Mouse (Mus musculus): ENCODE measurements around the gene Hyou1. TPM values are rescaled to one million over a fixed set of nuclear protein-coding genes. Genes with fewer than 3 reads are reported as not detected.

The Hyou1 gene
- polyA plus RNA-seq, 2 experiments = 28.5 to 64.4 TPM

GRCm38 (mm10) chr9:44384596-44384995 is 5.3 kb downstream of the Hyou1 start:
- Histone ChIP-seq H3K4me3 (replicated peaks; ENCODE audit: low read length) (no peak overlapping the region), H3K9me3 (ENCODE audit: control insufficient read depth, low read length) (no peaks in the 10 kb centered on the region), H3K4me2 (replicated peaks; ENCODE audit: low read depth, low read length, severe bottlenecking) (no peak overlapping the region), H3K36me3 (ENCODE audit: control insufficient read depth, insufficient read depth, low read length) (peaks cover 83% of the 10 kb centered on the region), H3K9ac (ENCODE audit: low read depth, low read length, severe bottlenecking) (no peak overlapping the region), H3K27me3 (ENCODE audit: control insufficient read depth, insufficient read depth, low read length) (no peaks in the 10 kb centered on the region), H3K4me1 (ENCODE audit: control insufficient read depth, insufficient read depth, low read length) (peaks cover 7% of the 10 kb centered on the region), H3K27ac (replicated peaks; ENCODE audit: low read depth, low read length) (no peak overlapping the region)
- no peak for ATAC-seq (ENCODE audit: low FRiP score, low read depth)
- no peak for TF ChIP-seq POLR2A (IDR thresholded peaks at IDR 0.05; ENCODE audit: borderline replicate concordance, extremely low read depth, insufficient read depth, insufficient read length)
- no peak for DNase-seq (ENCODE audit: low spot score)
- 95% methylated on average over 13 of the region's 13 CpGs for WGBS

GRCm38 (mm10) chr9:44387221-44387620 is 7.9 kb downstream of the Hyou1 start:
- ATAC-seq (ENCODE audit: low FRiP score, low read depth) (no peak), DNase-seq (ENCODE audit: low spot score) (no peak)
- no peak for TF ChIP-seq POLR2A (IDR thresholded peaks at IDR 0.05; ENCODE audit: borderline replicate concordance, extremely low read depth, insufficient read depth, insufficient read length)
- Histone ChIP-seq H3K4me1 (ENCODE audit: control insufficient read depth, insufficient read depth, low read length) (no peaks in the 10 kb centered on the region), H3K4me3 (replicated peaks; ENCODE audit: low read length) (no peak overlapping the region), H3K9me3 (ENCODE audit: control insufficient read depth, low read length) (no peaks in the 10 kb centered on the region), H3K4me2 (replicated peaks; ENCODE audit: low read depth, low read length, severe bottlenecking) (no peak overlapping the region), H3K36me3 (ENCODE audit: control insufficient read depth, insufficient read depth, low read length) (peaks cover 94% of the 10 kb centered on the region), H3K27me3 (ENCODE audit: control insufficient read depth, insufficient read depth, low read length) (no peaks in the 10 kb centered on the region), H3K9ac (ENCODE audit: low read depth, low read length, severe bottlenecking) (no peak overlapping the region), H3K27ac (replicated peaks; ENCODE audit: low read depth, low read length) (no peak overlapping the region)
- WGBS = 81% methylated on average over 3 of the region's 3 CpGs

DNA sequence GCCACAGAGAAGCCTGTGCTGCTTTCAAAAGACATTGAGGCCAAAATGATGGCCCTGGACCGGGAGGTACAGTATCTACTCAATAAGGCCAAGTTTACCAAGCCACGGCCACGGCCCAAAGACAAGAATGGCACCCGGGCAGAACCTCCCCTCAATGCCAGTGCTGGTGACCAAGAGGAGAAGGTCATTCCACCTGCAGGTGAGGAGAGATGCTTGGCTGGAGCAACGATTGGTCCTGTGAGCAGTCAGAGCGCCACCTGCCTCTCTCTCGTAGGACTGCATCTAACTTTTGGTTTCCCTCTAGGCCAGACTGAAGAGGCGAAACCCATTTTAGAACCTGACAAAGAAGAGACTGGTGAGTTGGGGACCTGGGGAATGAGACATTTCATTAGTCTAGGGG is 10.0 kb downstream of the Hyou1 start:
- Histone ChIP-seq H3K27ac (replicated peaks; ENCODE audit: low read depth, low read length) (no peak overlapping the region), H3K9ac (ENCODE audit: low read depth, low read length, severe bottlenecking) (no peak overlapping the region), H3K4me3 (replicated peaks; ENCODE audit: low read length) (no peak overlapping the region), H3K4me2 (replicated peaks; ENCODE audit: low read depth, low read length, severe bottlenecking) (no peak overlapping the region), H3K36me3 (ENCODE audit: control insufficient read depth, insufficient read depth, low read length) (peaks cover 78% of the 10 kb centered on the region), H3K9me3 (ENCODE audit: control insufficient read depth, low read length) (no peaks in the 10 kb centered on the region), H3K4me1 (ENCODE audit: control insufficient read depth, insufficient read depth, low read length) (no peaks in the 10 kb centered on the region), H3K27me3 (ENCODE audit: control insufficient read depth, insufficient read depth, low read length) (no peaks in the 10 kb centered on the region)
- 63% methylated on average over 8 of the region's 8 CpGs for WGBS
- no peak for TF ChIP-seq POLR2A (IDR thresholded peaks at IDR 0.05; ENCODE audit: borderline replicate concordance, extremely low read depth, insufficient read depth, insufficient read length)
- no peak for ATAC-seq (ENCODE audit: low FRiP score, low read depth)
- peak; percentile 42 for DNase-seq (ENCODE audit: low spot score)

- Histone ChIP-seq H3K36me3 (ENCODE audit: control insufficient read depth, insufficient read depth, low read length) (peaks cover 59% of the 10 kb centered on the region), H3K9me3 (ENCODE audit: control insufficient read depth, low read length) (no peaks in the 10 kb centered on the region), H3K9ac (ENCODE audit: low read depth, low read length, severe bottlenecking) (no peak overlapping the region), H3K4me2 (replicated peaks; ENCODE audit: low read depth, low read length, severe bottlenecking) (no peak overlapping the region), H3K27ac (replicated peaks; ENCODE audit: low read depth, low read length) (no peak overlapping the region), H3K4me1 (ENCODE audit: control insufficient read depth, insufficient read depth, low read length) (no peaks in the 10 kb centered on the region), H3K4me3 (replicated peaks; ENCODE audit: low read length) (no peak overlapping the region), H3K27me3 (ENCODE audit: control insufficient read depth, insufficient read depth, low read length) (no peaks in the 10 kb centered on the region)
- DNase-seq (ENCODE audit: low spot score) (peak; percentile 42), ATAC-seq (ENCODE audit: low FRiP score, low read depth) (peak; percentile 55)
- no peak for TF ChIP-seq POLR2A (IDR thresholded peaks at IDR 0.05; ENCODE audit: borderline replicate concordance, extremely low read depth, insufficient read depth, insufficient read length)
- 35% methylated on average over 4 of the region's 4 CpGs for WGBS
These were observed 12.2 kb downstream of the Hyou1 start for GRCm38 (mm10) chr9:44391466-44391865.

DNA sequence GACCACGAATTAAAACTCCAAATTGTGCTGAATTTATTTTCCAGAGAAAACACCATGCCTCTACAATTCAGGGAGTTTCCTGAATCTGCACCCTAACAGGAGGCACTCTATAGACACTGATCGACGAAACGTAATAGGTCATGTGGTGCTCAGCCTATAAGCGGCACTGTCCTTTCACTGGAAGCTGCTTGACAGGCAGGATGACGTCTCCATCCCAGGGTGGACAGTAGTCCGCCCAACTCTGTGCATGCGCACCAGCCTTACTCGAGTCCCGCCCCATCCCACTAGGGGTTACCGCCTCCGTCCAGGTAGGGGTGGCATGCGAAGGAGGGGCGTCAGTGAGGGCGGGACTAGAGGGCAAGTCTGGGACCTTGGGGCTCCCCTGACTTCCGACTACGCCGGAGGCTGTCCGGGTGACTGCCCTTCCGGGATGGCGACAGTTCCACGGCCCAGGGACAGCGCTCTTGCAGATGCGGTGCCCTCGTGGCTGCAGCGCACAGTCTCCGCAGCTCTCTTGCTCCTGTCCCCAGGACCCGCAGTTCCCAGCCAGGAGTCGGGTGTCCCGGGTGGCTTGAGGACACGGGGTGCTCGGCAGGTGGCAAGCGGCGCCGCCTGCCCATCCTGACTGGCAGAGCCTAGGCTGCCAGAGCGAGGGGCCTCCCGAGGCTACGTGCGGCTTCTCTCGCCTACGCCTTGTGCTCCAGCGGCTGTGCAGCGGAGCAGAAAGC is 17.6 kb downstream of the Hyou1 start, which contains the start of gene Slc37a4:
Slc37a4 (plus strand) TSS at position 169 of the 728 bp plus-strand sequence.
- WGBS = under 1% methylated on average over 32 of the region's 43 CpGs
- ATAC-seq (ENCODE audit: low FRiP score, low read depth) (peak; percentile 96), DNase-seq (ENCODE audit: low spot score) (peak; percentile 93)
- peak; percentile 62; the same call in 1 of the 2 replicates for TF ChIP-seq POLR2A (IDR thresholded peaks at IDR 0.05; ENCODE audit: borderline replicate concordance, extremely low read depth, insufficient read depth, insufficient read length)
- peaks cover 24% of the 10 kb centered on the region for H3K36me3 ChIP-seq (ENCODE audit: control insufficient read depth, insufficient read depth, low read length)
- peak within 1 kb of the TSS; percentile 93 for H3K4me2 ChIP-seq (replicated peaks; ENCODE audit: low read depth, low read length, severe bottlenecking)
- no peaks in the 10 kb centered on the region for H3K4me1 ChIP-seq (ENCODE audit: control insufficient read depth, insufficient read depth, low read length)
- H3K27ac ChIP-seq (replicated peaks; ENCODE audit: low read depth, low read length) = peak within 1 kb of the TSS; percentile 52
- no peaks in the 10 kb centered on the region for H3K9me3 ChIP-seq (ENCODE audit: control insufficient read depth, low read length)
- H3K9ac ChIP-seq (ENCODE audit: low read depth, low read length, severe bottlenecking) = peak within 1 kb of the TSS; percentile 73
- H3K4me3 ChIP-seq (replicated peaks; ENCODE audit: low read length) = peak within 1 kb of the TSS; percentile 66
- H3K27me3 ChIP-seq (ENCODE audit: control insufficient read depth, insufficient read depth, low read length) = no peaks in the 10 kb centered on the region
